Mouse (Mus musculus): ENCODE measurements at regions not wholly inside any gene's neighbourhood (a gene's known extent, or its start where the extent isn't known, plus 50 kb on each side); places are given as distances from the start of the nearest gene placed in this dataset.

GRCm38 (mm10) chr3:140062880-140063279 lies 857.4 kb downstream of the Stpg2 start:
- no peak for TF ChIP-seq MYB (IDR thresholded peaks at IDR 0.05; ENCODE audit: low read depth, low read length)
- no peak for TF ChIP-seq CTCF (IDR thresholded peaks at IDR 0.05 in 2 of 3, conservative IDR thresholded peaks at IDR 0.05 in 1 of 3; ENCODE audit: control insufficient read depth in 1 of 3, insufficient read depth in 1 of 3, low read depth in 2 of 3, low read length in 3 of 3, poor library complexity in 1 of 3, severe bottlenecking in 1 of 3)

Measured in MEL (cell line).